Mouse (Mus musculus) liver, postnatal 0 days (tissue): Measurements from ENCODE around the gene Erich6b.

ENCODE experiments used
- CTCF ChIP-seq: sonication (generic); IDR thresholded peaks from 2 replicates; pipeline ENCODE4 v1.5.1; 2016; ENCODE audit warnings: antibody characterized with exemption, low read depth
- EP300 ChIP-seq: IDR thresholded peaks from 2 replicates; pipeline ENCODE4 v1.6.1; 2016; ENCODE audit warnings: antibody characterized with exemption, low read depth, mild to moderate bottlenecking

GRCm38 (mm10) chr14:75609176-75609575, 32.9 kb upstream of the Erich6b start:
- TF ChIP-seq CTCF (no peak), EP300 (no peak)
